Mouse (Mus musculus) midbrain, embryonic 10.5 days (tissue): ENCODE data around the gene Cbx5. TPM values are rescaled to one million over a fixed set of nuclear protein-coding genes. Genes with fewer than 3 reads are reported as not detected.

Source experiments
- microRNA counts: library from miRNA; unstranded; fragments of <30 nt; microRNA quantifications from one replicate; lab custom pipeline; 2017
- microRNA-seq: library from miRNA; unstranded; fragments of <30 nt; microRNA quantifications from one replicate; pipeline ENCODE4, GENCODE M21; 2017
- polyA plus RNA-seq: library from polyadenylated mRNA; unstranded; fragments of >200 nt; fragmentation: Nextera tagmentation; extraction: Ambion mirVana; gene quantifications from 2 replicates; pipeline ENCODE4 v1.2.1, GENCODE M21; 2016

Gene Cbx5
- polyA plus RNA-seq, 1 experiment from 2014 or later: 194 TPM

MicroRNAs encoded within 50 kb of the gene (microRNA counts, 519-probe panel; counts per million panel counts)
- microRNA mmu-miR-148b (lab: Ali Mortazavi, UCI): 6,847 counts per million, percentile 65 among the panel's probes with 10 or more counts

Small RNA genes lying within 50 kb of the gene (microRNA-seq; reads per million reads assigned to microRNA genes)
- 276 reads per million, percentile 62 among the genes with 10 or more reads in this experiment for gene Mir148b

Other genes starting within 250 kb of the Cbx5 start
- not detected in 2 replicates for gene Hoxc8, start 249.2 kb downstream of the Cbx5 start, polyA plus RNA-seq
- gene Hoxc6, start 241.6 kb downstream of the Cbx5 start, polyA plus RNA-seq: not detected in 2 replicates
- not detected in 2 replicates for gene Hoxc4, start 220.9 kb downstream of the Cbx5 start, polyA plus RNA-seq
- gene Smug1, start 72.7 kb downstream of the Cbx5 start, polyA plus RNA-seq: 24.6 and 26.4 TPM in 2 replicates
- 1,542 and 1,692 TPM in 2 replicates for gene Hnrnpa1, start 616 bp upstream of the Cbx5 start, polyA plus RNA-seq
- gene Nfe2, start 18.6 kb upstream of the Cbx5 start, polyA plus RNA-seq: 5.6 and 6.4 TPM in 2 replicates
- gene Copz1, start 32.9 kb upstream of the Cbx5 start, polyA plus RNA-seq: 288 and 291 TPM in 2 replicates
- 0.32 and 0.47 TPM in 2 replicates for gene Gpr84, start 70.8 kb upstream of the Cbx5 start, polyA plus RNA-seq
- gene Zfp385a, start 100.3 kb upstream of the Cbx5 start, polyA plus RNA-seq: 24.3 and 25.5 TPM in 2 replicates
- 26.1 and 26.4 TPM in 2 replicates for gene Itga5, start 126.9 kb upstream of the Cbx5 start, polyA plus RNA-seq
- gene Gtsf1, start 190.7 kb upstream of the Cbx5 start, polyA plus RNA-seq: not detected in 2 replicates
- 0.17 TPM in 1 of 2 replicates, not detected in the other for gene Gtsf2, start 208.7 kb upstream of the Cbx5 start, polyA plus RNA-seq
- 1.8 and 2.1 TPM in 2 replicates for gene Nckap1l, start 214.0 kb upstream of the Cbx5 start, polyA plus RNA-seq